Mouse (Mus musculus) limb, embryonic 14.5 days (tissue): Measurements from ENCODE around the gene Sec24d. TPM values are rescaled to one million over a fixed set of nuclear protein-coding genes. Genes with fewer than 3 reads are reported as not detected.

Experiments used
- ATAC-seq: fragments of 200-750 bp; cut with Nextera tagmentation; 2 replicates; pipeline ENCODE4 v1.8.0; 2017; ENCODE audit warnings: low read depth, moderate number of reproducible peaks, moderate TSS enrichment; ENCODE audit not compliant: low FRiP score
- DNase-seq: peaks from one replicate; pipeline ENCODE4 v3.0.0-alpha.2; 2015; ENCODE audit warnings: low spot score
- H3K27ac ChIP-seq: fragments of 300-500 bp; sonication (generic); replicated peaks from 2 replicates; pipeline ENCODE4 v1.5.1; 2014; ENCODE audit warnings: low read depth, mild to moderate bottlenecking, low read length, moderate library complexity, mixed read lengths
- H3K27me3 ChIP-seq: fragments of 300-500 bp; sonication (generic); 2 replicates; pipeline ENCODE4 v1.6.1; 2014; ENCODE audit warnings: low read length, mixed read lengths; ENCODE audit not compliant: control insufficient read depth, insufficient read depth
- H3K36me3 ChIP-seq: fragments of 300-500 bp; sonication (generic); 2 replicates; pipeline ENCODE4 v1.6.1; 2014; ENCODE audit warnings: mild to moderate bottlenecking, low read length, moderate library complexity, mixed read lengths; ENCODE audit not compliant: control insufficient read depth, insufficient read depth
- H3K4me1 ChIP-seq: fragments of 300-500 bp; sonication (generic); 2 replicates; pipeline ENCODE4 v1.6.1; 2014; ENCODE audit warnings: antibody characterized with exemption, low read length, mixed read lengths; ENCODE audit not compliant: control insufficient read depth, insufficient read depth
- H3K4me2 ChIP-seq: fragments of 300-500 bp; sonication (generic); replicated peaks from 2 replicates; pipeline ENCODE4 v1.6.1; 2014; ENCODE audit warnings: low read depth, mild to moderate bottlenecking, low read length, moderate library complexity; ENCODE audit not compliant: severe bottlenecking
- H3K4me3 ChIP-seq: fragments of 300-500 bp; sonication (generic); replicated peaks from 2 replicates; pipeline ENCODE4 v1.5.1; 2014; ENCODE audit warnings: low read length
- H3K9ac ChIP-seq: fragments of 300-500 bp; sonication (generic); 2 replicates; pipeline ENCODE4 v1.6.1; 2014; ENCODE audit warnings: mild to moderate bottlenecking, low read depth, low read length, moderate library complexity; ENCODE audit not compliant: severe bottlenecking
- H3K9me3 ChIP-seq: fragments of 300-500 bp; sonication (generic); 2 replicates; pipeline ENCODE4 v1.6.1; 2016; ENCODE audit warnings: low read length; ENCODE audit not compliant: control insufficient read depth
- POLR2A ChIP-seq: fragments of 200-500 bp; IDR thresholded peaks from 2 replicates; pipeline ENCODE4 v1.8.0; 2012; ENCODE audit warnings: inconsistent platforms, mild to moderate bottlenecking, moderate library complexity, borderline replicate concordance; ENCODE audit not compliant: insufficient read depth, insufficient read length; ENCODE audit errors: extremely low read depth
- WGBS: fragments of 180-500 bp; shearing (Covaris S2); extraction: QIAGEN DNeasy Blood & Tissue Kit; methylation state at CpG from one replicate; pipeline ENCODE4 v1.1.7; 2014; 5-methylcytosine and 5-hydroxymethylcytosine counted together
- polyA plus RNA-seq, 2 experiments: library from polyadenylated mRNA; depleted of rRNA in 1 of 2; stranded (reverse) in 1 of 2; unstranded in 1 of 2; fragments of >200 nt; fragmentation: Nextera tagmentation in 1 of 2; extraction: Ambion mirVana in 1 of 2; gene quantifications; 2 replicates each; pipeline versions ENCODE4 v1.2.1 to v1.2.3; 2012 to 2014

The Sec24d gene
- polyA plus RNA-seq, 2 experiments: 97.5 to 110 TPM

DNA sequence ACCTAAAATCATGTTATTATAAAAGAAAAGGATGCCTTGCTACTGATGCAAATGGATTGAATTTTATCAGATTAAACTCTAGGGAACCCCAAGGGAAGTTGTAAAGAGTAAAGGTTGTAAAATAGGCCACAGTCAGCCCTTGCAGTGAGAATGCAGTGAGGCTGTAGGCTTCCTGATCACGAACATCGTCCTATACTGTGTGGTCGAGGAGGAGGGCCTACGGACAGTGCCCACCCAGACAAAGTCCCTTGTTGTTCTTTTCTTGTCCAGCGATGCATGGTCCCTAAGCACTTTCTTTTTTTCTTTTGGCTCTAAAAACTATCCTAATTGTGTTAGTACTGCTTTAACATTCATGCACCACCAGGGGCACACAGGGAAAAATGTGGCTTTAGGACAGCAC lies 145.9 kb downstream of the Sec24d start:
- DNase-seq: no peak
- Histone ChIP-seq H3K4me2 (no peak overlapping the region), H3K36me3 (no peaks in the 10 kb centered on the region), H3K27me3 (no peaks in the 10 kb centered on the region), H3K9me3 (no peaks in the 10 kb centered on the region), H3K9ac (no peak overlapping the region), H3K4me3 (no peak overlapping the region), H3K4me1 (no peaks in the 10 kb centered on the region), H3K27ac (no peak overlapping the region)
- 61% methylated on average over 5 of the region's 5 CpGs for WGBS
- ATAC-seq: no peak
- TF ChIP-seq POLR2A: no peak

Other genes with a start within 250 kb of the Sec24d start
- 13.9 and 20.2 TPM in 2 replicates for gene Myoz2, start 232.4 kb upstream of the Sec24d start, polyA plus RNA-seq (2012; rRNA removed)
- gene Myoz2, start 232.4 kb upstream of the Sec24d start, polyA plus RNA-seq (2014; fragmentation: Nextera tagmentation; extraction: Ambion mirVana): 20.2 and 34.6 TPM in 2 replicates
- gene Synpo2, start 31.3 kb upstream of the Sec24d start, polyA plus RNA-seq (2012; rRNA removed): 4.2 and 5.4 TPM in 2 replicates
- gene Synpo2, start 31.3 kb upstream of the Sec24d start, polyA plus RNA-seq (2014; fragmentation: Nextera tagmentation; extraction: Ambion mirVana): 6.3 and 6.8 TPM in 2 replicates
- gene Mettl14, start 118.7 kb downstream of the Sec24d start, polyA plus RNA-seq (2012; rRNA removed): 12.2 and 15.8 TPM in 2 replicates
- gene Mettl14, start 118.7 kb downstream of the Sec24d start, polyA plus RNA-seq (2014; fragmentation: Nextera tagmentation; extraction: Ambion mirVana): 16.7 and 20.4 TPM in 2 replicates
- gene Prss12, start 179.5 kb downstream of the Sec24d start, polyA plus RNA-seq (2012; rRNA removed): 16.6 and 17.6 TPM in 2 replicates
- 20.1 and 24.9 TPM in 2 replicates for gene Prss12, start 179.5 kb downstream of the Sec24d start, polyA plus RNA-seq (2014; fragmentation: Nextera tagmentation; extraction: Ambion mirVana)